Mouse (Mus musculus) adrenal gland, postnatal 14 days (tissue): ENCODE results near the gene Decr2. TPM values are rescaled to one million over a fixed set of nuclear protein-coding genes. Genes with fewer than 3 reads are reported as not detected.
"Not testable (repeated sequence)": the region's sequence is repeated elsewhere in the genome, so short reads cannot be mapped to it uniquely, and the experiment has no call there.

Experiments
- DNase-seq: peaks from one replicate; pipeline ENCODE4 v3.0.0; 2021; ENCODE audit warnings: mixed read lengths
- total RNA-seq: library from RNA; stranded (reverse); gene quantifications from 2 replicates; pipeline ENCODE4 v1.2.3, GENCODE M21; 2021

Gene Decr2
- total RNA-seq, 1 experiment from 2014 or later: 42.3 TPM

DNA sequence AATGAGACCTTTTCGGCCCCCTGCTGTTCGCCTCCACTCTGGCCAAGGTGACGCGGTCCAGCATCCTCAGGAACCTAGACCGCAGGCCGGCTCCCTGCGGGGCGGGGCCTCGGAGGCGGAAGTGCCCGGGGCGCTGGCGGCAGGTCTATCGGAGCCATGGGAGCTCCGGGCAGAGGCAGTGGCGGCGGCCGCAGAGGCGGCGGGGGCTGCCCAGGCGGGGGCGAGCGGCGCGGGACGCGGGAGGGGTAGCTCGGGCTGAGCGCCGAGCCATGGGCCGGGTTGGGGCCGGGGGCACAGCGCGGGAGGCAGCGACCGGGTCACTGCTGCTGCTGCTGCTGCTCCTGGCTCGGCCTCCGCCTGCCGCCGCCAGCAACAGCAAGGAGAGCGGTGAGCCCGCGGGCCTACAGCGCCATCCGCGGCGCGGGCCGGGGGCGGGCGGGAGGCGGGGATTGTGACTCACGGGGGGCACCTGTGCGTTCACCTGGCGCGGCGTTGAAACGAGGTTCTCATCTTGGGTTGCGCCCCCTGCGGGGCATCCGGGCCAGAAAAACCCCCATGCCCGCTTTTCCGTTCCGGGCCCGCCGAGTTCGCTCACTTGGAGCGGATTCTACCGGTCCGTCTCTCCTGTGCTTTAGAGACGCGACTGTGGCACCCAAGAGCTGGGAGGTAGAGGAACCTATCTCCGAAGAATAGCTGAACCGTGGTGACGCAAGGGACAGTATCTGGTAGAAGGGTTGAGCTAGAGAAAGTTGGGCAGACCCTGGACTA, 23.2 kb upstream of the Decr2 start, which contains the start of gene Tmem8:
Gene Tmem8, plus strand, starts transcription at position 119 of the 768 bp plus-strand sequence.
- peak; percentile 86 for DNase-seq

- no peak for DNase-seq
Measured at GRCm38 (mm10) chr17:26112751-26113150, 22.6 kb upstream of the Decr2 start.

GRCm38 (mm10) chr17:26111722-26112121, 21.6 kb upstream of the Decr2 start:
- DNase-seq: no peak

GRCm38 (mm10) chr17:26111024-26111423, 20.9 kb upstream of the Decr2 start:
- DNase-seq: no peak

DNA sequence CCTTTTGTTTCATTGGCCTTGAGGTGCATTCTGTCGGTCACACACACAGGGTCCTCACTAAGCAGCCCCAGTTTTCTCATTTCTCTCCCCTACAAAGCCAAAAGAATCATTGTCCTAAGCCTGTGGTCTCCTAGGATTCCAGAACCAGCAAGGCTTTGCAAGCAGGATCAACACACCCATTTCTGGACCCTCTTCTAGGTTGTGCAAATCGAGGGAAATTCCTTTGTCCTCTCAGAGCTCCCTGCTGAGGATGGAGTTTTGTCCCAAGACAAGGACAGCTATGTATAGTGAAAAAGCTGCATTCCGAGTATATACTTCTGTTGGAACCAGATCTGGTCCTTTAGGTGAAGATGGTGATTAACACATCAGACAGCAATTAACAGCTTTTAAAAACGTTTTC, 20.0 kb upstream of the Decr2 start:
- no peak for DNase-seq

- no peak for DNase-seq
Measured at GRCm38 (mm10) chr17:26105619-26106018, 15.5 kb upstream of the Decr2 start.

- peak; percentile 40 for DNase-seq
Measured at GRCm38 (mm10) chr17:26101478-26101877, 11.3 kb upstream of the Decr2 start.

DNA sequence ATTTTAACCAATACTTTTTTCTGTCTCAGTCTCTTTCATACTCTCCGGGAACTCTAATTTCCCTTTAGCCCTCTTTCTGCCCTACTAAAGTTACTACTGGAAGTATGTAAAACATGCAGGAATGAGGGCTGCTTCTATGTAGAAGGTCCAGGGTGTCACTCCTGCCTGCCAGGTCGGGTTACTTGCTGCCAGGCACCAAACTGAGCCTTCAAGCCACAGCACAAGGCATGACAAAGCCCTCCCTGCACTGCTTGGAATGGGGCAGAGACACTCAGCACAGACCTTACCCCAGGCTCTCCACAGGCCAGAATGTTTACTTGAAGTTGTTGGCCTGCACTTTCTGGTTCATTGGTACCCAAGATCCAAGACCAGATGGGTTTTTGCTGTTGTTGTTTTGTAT, 10.0 kb upstream of the Decr2 start:
- DNase-seq: no peak

- DNase-seq: not testable (repeated sequence)
Measured at GRCm38 (mm10) chr17:26099316-26099715, 9.2 kb upstream of the Decr2 start.

DNA sequence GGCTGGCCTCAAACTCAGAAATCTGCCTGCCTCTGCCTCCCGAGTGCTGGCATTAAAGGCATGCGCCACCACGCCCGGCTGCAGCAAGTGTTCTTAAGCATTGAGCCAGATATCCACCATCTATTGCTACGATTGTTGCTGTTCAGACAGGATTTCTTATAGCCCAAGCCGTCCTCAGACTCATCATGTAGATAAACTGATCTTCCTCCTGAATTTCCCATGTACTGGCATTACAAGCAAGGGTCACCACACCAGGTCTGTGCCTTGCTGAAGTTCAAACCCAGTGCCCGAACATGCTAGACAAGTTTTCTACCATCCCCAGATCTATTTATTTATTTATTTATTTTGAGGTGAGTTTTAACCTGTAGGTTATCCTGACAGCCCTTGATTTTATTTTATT, 8.3 kb upstream of the Decr2 start:
- no peak for DNase-seq

DNA sequence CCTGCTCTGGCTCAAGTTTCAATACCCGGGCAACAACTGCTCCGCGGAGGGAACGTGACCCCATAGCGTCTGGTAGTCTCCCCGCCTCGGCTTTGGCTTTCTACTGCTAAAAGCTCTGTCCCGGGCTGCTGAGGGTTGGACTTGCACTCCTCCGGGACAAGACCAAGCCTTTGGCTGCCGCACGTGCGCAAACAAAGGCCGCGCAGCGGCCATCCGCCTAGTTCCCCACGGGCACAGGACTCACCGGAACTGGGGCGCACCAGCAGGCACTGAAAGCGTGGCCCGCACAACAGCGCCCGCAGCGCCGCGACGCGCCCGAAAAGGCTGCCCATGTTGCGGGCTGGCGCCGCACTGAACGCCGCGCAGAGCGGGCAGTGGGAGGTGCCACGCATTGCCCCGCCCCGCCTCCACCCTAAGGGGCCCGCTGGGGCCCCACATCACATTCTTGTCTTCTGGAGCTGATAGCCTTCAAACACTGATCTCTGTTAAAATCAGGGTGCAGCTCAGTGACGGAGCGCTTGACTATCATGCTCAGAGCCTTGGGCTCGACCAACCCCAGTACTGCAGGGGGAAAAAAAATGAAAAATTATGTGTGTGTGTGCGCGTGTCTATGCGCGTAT, 5.1 kb upstream of the Decr2 start, which contains the start of gene Nme4:
Gene Nme4, minus strand, starts transcription at position 482 of the 620 bp plus-strand sequence.
- DNase-seq: peak; percentile 64

DNA sequence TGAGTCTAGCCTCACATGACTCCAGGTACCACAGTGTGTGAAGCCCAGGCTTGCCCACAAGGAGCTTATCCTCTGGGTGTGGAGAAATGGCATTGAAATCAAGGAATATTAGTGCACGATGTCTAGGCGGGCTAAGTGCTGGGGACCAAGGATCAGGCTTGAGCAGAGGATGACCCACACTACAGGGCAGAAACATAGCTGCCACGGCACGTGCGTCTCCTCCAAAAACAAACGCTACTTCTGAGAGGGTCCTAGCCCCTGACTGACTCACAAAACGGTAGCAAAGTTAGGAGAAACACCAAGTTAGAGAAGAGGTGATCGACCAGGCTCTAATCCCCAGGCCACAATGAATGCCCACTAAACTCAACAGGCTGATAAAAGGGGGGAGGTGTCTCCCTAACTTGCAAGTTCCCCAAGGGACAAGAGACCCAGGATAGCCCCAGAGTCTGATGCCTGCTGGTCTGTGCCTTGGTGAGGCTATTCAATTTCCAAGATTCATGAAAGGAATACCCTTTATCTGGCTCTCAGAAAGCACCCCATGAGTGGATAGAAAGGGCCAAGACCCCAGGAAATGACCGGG, 4.5 kb upstream of the Decr2 start:
- DNase-seq: no peak

DNA sequence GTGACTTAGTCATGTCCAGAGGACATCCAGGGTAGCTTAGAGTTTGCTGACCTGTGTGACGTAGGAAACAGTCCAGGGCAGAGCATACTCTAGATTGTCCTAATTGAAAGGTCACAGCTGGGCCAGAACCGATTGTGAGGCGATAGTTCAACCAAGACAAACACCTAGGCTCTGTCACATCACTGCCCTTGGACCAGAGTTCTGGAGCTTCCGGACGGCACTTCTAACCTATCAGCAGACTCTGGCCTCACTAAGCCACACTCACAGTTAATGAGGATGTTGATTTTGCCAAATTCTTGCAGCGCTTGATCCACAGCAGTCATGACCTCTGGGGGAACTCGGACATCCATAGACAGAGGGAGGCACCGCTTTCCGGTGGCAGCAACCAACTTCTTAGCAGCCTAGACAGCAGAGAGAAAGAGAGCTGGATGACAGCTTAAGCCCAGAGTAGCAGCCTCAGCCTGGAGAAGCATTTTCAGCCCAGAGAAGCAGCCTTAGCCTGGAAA, 3.0 kb downstream of the Decr2 start:
- no peak for DNase-seq

DNA sequence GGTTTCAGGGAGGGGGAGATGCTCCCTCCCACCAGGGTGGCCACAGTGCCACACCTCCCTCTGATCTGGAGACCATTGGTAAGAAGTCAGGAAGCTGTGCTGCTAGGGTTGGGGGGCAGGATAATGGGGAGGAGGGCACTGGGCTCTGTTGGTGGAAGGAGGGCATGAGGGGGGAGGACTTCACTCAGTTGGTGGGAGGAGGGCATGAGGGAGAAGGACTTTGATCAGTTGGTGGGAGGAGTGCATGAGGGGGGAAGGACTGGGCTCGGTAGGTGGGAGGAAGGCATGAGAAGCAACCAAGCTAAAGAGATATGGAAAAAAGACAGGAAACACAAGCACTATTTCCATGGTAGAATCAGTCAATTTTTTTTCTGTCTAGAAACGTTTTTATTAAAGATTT, 9.3 kb downstream of the Decr2 start:
- DNase-seq: no peak

DNA sequence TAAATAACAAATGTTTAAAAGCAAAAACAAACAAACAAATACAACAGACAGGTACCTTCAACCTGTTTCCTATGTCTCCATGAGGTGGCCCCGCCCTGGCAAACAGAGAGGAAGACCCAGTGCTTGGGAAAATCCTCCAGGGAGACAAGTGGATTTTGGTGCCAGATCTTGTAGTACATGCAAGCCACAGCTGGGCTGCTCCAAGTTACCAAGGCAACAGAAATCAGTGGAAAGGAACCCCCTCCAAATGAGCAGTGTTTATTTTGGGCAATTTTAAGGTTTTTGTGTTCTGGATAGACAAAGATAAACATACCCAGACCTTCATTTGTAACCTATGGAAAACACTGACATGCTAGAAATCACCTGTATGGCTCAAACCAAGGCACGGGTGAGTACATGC, 11.3 kb downstream of the Decr2 start:
- DNase-seq: no peak

DNA sequence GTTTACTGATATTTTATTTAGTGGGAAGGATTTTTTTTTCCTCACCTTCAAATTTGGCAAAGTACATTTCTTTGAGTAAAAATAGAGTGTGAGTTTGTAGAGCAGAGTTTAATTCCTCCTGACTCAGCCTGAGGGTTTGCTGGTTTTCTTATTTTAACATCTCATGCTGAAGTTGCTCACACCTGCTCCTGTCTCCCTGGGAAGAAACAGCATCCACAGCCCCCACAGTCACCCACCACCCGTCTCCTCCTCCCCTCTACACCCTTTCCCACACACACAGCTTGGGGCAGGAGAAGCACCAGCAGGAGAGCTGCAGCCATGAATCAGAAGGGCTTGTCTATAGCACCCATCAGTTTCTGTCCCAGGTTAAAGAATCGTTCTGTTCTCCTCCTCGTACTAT, 14.9 kb downstream of the Decr2 start:
- DNase-seq: no peak

- no peak for DNase-seq
Measured at GRCm38 (mm10) chr17:26070136-26070535, 20.0 kb downstream of the Decr2 start.

DNA sequence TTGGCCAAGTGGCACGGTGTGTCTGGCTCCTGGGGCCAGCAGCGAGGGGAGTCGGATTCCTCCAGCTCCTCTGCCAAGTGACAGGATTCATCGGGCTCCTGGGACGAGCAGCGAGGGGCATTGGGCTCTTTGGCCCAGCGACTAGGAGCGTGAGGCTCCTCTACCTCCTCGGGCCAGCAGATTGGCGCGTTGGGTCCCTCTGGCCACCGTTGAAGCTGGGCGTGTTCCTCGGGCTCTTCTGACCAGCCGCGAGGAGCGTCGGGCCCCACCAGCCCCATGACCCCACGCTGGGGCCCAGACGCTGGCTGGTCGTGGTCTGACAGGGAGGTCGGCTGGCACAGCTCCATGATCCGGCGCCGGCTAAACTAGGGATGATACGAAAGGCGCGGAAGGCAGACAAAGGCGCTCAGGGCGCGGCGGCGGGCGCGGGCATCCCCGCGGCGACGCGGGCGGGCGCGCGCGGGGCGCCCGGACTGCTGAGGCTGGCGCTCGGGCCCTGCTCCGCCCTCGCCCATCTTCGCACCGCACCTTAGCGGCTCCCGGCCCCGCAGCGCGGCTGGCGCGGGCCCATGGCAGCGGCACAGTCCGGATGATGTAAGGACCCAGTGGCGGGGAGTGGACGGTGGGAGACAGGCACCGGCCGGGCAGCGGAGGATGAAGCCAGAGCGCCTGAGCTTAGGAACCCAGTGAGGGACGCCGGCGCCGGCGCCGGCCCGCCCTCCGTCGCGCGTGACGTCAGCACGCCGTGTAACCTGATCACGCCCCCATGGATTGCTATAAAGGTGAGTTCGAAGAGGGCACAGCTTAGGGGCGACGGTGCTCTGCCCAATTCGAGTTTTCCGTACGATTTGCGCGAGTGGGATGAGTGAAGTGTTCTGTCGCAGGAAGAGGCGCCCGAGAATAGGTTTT, 21.1 kb downstream of the Decr2 start, which contains the start of gene Rab11fip3:
Gene Rab11fip3, minus strand, starts transcription at position 725 of the 909 bp plus-strand sequence.
- DNase-seq: peak; percentile 88

- DNase-seq: peak; percentile 30
Measured at GRCm38 (mm10) chr17:26068024-26068830, 21.9 kb downstream of the Decr2 start.

DNA sequence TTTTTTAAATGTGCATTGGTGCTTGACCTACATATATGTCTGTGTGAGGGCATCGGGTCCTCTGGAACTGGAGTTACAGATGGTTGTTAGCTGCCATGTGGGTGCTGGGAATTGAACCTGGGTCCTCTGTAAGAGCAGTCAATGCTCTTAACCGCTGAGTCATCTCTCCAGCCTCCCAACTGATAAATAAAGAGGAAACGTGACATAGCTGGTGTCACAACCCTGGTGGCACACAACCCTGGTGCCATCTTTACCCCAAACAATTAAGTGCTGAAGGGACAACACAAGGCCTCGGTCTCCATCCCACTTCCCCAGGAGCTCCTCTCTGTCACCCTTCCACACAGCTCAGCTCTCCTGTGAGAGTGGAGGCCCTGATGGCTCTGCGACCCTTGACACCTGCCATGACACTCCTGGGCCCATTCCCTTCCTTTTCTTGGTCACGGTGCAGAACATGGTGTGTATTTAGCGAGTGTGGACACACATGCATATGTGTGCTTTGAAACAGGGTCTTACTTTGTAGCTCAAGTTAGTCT, 23.6 kb downstream of the Decr2 start:
- no peak for DNase-seq

GRCm38 (mm10) chr17:26064916-26065315, 25.2 kb downstream of the Decr2 start:
- DNase-seq: no peak
